Mouse (Mus musculus) C2C12 (cell line): Measurements from ENCODE around the gene Spg7.

Source experiments
- CEBPB ChIP-seq: IDR thresholded peaks from one replicate; pipeline ENCODE4 v1.6.1; 2011; ENCODE audit warnings: low read depth, mild to moderate bottlenecking, control low read depth, moderate library complexity
- CTCF ChIP-seq: IDR thresholded peaks from one replicate; pipeline ENCODE4 v1.5.1; 2011; ENCODE audit not compliant: control insufficient read depth, insufficient read depth, insufficient read length
- MAX ChIP-seq: IDR thresholded peaks from one replicate; pipeline ENCODE4 v1.6.1; 2011; ENCODE audit warnings: mild to moderate bottlenecking, control low read depth
- MYOD1 ChIP-seq: IDR thresholded peaks from one replicate; pipeline ENCODE4 v1.6.1; 2011; ENCODE audit warnings: low read depth; ENCODE audit not compliant: control insufficient read depth, insufficient read length
- USF1 ChIP-seq: IDR thresholded peaks from one replicate; pipeline ENCODE4 v1.6.1; 2011; ENCODE audit warnings: low read depth, mild to moderate bottlenecking, control low read depth, moderate library complexity

DNA sequence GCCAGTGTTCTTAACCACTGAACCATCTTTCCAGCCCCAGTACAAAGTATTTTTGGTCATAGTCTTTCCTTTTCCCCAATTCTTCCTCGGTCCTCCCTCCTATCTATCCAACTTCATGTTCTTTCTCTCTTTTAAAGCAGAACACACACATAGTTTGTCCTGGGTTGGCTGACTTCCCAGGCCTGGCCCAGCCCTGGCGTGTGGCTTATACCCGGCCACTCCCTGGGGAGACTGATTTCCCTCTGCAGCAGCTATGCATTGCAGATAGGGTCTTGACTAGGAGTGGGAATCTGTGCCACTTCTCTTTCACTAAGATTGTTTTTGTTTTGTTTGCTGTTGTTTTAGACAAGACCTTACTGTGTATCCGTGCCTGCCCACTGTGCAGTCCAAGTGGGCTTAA, 8.4 kb downstream of the Spg7 start:
- no peak for TF ChIP-seq CTCF
- TF ChIP-seq MAX: no peak
- no peak for TF ChIP-seq MYOD1
- no peak for TF ChIP-seq USF1
- no peak for TF ChIP-seq CEBPB
